Mouse (Mus musculus) G1E (cell line): ENCODE results near the gene Pcbp2. TPM values are rescaled to one million over a fixed set of nuclear protein-coding genes. Genes with fewer than 3 reads are reported as not detected.

Experiments
- ATAC-seq: 2 replicates; pipeline ENCODE4 v1.8.0; 2016; ENCODE audit warnings: mild to moderate bottlenecking; ENCODE audit not compliant: insufficient number of reproducible peaks, poor library complexity, low FRiP score, severe bottlenecking; ENCODE audit errors: extremely low read depth
- DNase-seq: peaks from one replicate; pipeline ENCODE4 v3.0.0; 2012; ENCODE audit warnings: low spot score
- H3K27me3 ChIP-seq: 2 replicates; pipeline ENCODE4 v1.6.1; 2012; ENCODE audit warnings: mild to moderate bottlenecking, low read length, inconsistent platforms; ENCODE audit not compliant: insufficient read depth
- H3K36me3 ChIP-seq: replicated peaks from 2 replicates; pipeline ENCODE3; 2012; ENCODE audit warnings: mild to moderate bottlenecking, inconsistent platforms
- H3K4me1 ChIP-seq: 2 replicates; pipeline ENCODE4 v1.6.1; 2012; ENCODE audit warnings: low read depth, low read length, inconsistent platforms, mixed read lengths; ENCODE audit not compliant: insufficient read depth
- H3K4me3 ChIP-seq: 2 replicates; pipeline ENCODE4 v1.5.1; 2012; ENCODE audit warnings: low read depth, mild to moderate bottlenecking, inconsistent platforms, low read length, moderate library complexity, mixed read lengths
- H3K9me3 ChIP-seq: replicated peaks from 2 replicates; pipeline ENCODE4 v1.6.1; 2012; ENCODE audit warnings: inconsistent platforms
- CTCF ChIP-seq: IDR thresholded peaks from 2 replicates; pipeline ENCODE4 v1.5.1; 2012; ENCODE audit warnings: low read depth, low read length, inconsistent platforms, mixed read lengths
- GATA1 ChIP-seq: IDR thresholded peaks from 2 replicates; pipeline ENCODE4 v1.6.1; 2012; ENCODE audit warnings: borderline replicate concordance, low read length, inconsistent platforms, mixed read lengths
- GATA2 ChIP-seq: IDR thresholded peaks from 2 replicates; pipeline ENCODE4 v1.6.1; 2012; ENCODE audit warnings: low read depth, low read length, inconsistent platforms, borderline replicate concordance
- POLR2AphosphoS5 ChIP-seq: IDR thresholded peaks from 2 replicates; pipeline ENCODE4 v1.6.1; 2012; ENCODE audit warnings: low read depth, low read length, inconsistent platforms; ENCODE audit not compliant: insufficient replicate concordance
- TAL1 ChIP-seq: conservative IDR thresholded peaks from 2 replicates; pipeline ENCODE4 v1.6.1; 2012; ENCODE audit warnings: low read depth, low read length, inconsistent platforms, mixed read lengths
- polyA plus RNA-seq: library from polyadenylated mRNA; stranded (reverse); fragments of >175 nt; gene quantifications from 2 replicates; pipeline ENCODE4 v1.2.3, GENCODE M21; 2012
- total RNA-seq, 2 experiments: library from RNA; stranded (forward) in 1 of 2; stranded (reverse) in 1 of 2; fragments of 200-1000 nt in 1 of 2; fragments of >200 nt in 1 of 2; fragmentation: Nextera tagmentation in 1 of 2; gene quantifications; 2 replicates each; pipeline ENCODE4 v1.2.3; 2014 to 2017

Gene Pcbp2
- total and polyA plus RNA-seq, 3 experiments: 202 to 1,640 (median 876) TPM

DNA sequence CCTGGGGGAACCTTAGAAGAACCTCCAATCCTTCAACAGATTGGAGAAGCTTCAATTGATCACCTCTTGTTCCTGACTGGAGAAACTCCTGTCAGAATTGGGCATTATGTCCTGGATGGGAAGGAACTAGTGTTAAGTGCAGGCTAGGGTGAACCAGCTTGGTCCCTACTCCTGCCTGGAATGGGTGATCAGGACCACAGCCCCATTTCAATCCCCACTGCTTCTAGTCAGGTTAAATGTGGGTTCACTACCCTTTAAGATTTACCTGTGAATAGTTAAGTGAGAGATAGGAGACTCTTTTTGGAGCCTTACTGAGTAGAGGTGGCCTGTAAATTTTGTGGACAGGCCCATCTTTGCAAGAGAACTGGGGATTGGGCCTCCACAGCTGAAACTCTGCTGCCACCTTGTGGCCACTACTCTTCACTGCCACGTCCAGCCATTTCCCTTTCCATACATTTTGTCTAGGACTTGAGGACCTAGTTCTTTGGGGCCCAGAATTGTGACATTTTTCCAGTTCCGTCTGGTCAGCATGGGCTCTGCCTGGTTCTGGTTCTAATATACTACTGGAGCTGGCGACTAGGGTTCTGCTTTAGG, 54.6 kb downstream of the Pcbp2 start, which contains the start of gene Npff:
TSS of gene Npff (minus strand) at position 51 of the 594 bp plus-strand sequence.
- TF ChIP-seq POLR2AphosphoS5 (no peak), GATA1 (no peak), GATA2 (no peak), CTCF (peak; percentile 88), TAL1 (no peak)
- H3K4me3 ChIP-seq: no peak within 1 kb of the TSS
- H3K27me3 ChIP-seq: no peaks in the 10 kb centered on the region
- ATAC-seq (no peak), DNase-seq (peak; percentile 30)
- no peaks in the 10 kb centered on the region for H3K9me3 ChIP-seq
- H3K4me1 ChIP-seq: peaks cover 17% of the 10 kb centered on the region
- peaks cover 94% of the 10 kb centered on the region for H3K36me3 ChIP-seq

DNA sequence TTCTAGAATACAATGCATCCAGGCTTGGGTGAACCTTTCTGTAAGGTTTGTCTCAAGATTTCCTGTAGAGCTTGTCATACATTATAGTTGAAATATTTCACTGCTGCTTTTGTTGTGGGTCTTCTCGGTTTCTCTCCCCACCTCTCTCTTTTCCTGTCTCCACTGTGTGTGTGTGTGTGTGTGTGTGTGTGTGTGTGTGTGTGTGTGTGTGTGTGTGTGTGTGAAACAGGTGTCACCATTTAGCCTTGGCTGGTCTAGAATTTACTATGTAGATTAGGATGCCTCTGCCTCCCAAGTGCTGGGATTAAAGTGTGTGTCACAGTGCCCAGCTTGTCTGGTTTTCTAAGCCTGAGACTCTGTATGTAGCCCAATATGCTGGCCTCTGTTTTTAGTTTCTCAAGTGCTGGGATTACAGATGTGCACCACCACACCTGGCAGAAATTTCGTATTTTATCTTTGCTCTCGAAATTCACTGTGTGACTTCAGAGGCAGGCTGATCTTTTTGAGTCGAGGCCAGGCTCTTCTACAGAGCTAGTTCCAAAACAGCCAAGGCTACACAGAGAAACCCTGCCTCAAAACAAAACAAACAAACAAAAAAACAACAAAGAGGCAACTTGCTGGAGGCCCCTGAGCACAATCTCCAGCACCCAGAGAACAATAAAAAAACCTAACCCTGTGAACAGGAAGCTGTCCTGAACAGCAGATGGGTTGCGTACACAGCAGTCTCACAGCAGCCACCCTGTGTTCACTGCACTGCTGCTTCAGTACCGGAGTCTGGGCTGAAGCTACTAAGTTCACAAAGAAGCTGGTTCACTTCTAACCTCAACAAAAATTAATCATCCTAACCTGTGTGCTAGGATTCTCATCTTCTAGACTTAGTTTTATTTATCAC, 56.0 kb downstream of the Pcbp2 start:
- DNase-seq: no peak
- no peaks in the 10 kb centered on the region for H3K27me3 ChIP-seq
- TF ChIP-seq TAL1 (no peak), GATA2 (no peak), POLR2AphosphoS5 (no peak), CTCF (no peak), GATA1 (no peak)
- ATAC-seq: no peak
- H3K4me3 ChIP-seq: no peak overlapping the region
- no peaks in the 10 kb centered on the region for H3K9me3 ChIP-seq
- peaks cover 3% of the 10 kb centered on the region; the same call in 1 of the 2 replicates for H3K4me1 ChIP-seq
- H3K36me3 ChIP-seq: peaks cover 93% of the 10 kb centered on the region

DNA sequence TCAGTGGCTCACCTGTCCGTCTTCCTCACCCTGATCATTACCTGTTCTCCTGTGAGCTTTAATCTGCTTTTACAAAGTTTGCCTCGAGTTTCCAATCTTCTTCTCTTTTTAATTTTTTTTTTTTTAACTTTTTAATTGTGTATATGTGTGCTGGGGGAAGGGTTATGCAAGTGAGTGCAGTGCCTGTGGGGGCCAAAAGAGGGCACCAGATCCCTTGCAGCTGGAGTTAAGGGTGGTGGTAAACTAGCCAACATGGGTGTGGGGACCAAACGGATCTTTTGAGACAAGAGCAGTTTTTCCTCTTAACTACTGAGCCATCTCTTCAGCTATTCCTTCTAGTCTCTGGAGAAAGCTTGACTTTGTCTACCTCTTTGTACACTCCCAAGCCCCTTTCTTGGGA, 57.6 kb downstream of the Pcbp2 start:
- DNase-seq: no peak
- Histone ChIP-seq H3K9me3 (no peaks in the 10 kb centered on the region), H3K4me1 (no peaks in the 10 kb centered on the region; the same call in 1 of the 2 replicates), H3K4me3 (no peak overlapping the region), H3K27me3 (no peaks in the 10 kb centered on the region), H3K36me3 (peaks cover 93% of the 10 kb centered on the region)
- no peak for ATAC-seq
- TF ChIP-seq GATA2 (no peak), TAL1 (no peak), GATA1 (no peak), CTCF (no peak), POLR2AphosphoS5 (no peak)

DNA sequence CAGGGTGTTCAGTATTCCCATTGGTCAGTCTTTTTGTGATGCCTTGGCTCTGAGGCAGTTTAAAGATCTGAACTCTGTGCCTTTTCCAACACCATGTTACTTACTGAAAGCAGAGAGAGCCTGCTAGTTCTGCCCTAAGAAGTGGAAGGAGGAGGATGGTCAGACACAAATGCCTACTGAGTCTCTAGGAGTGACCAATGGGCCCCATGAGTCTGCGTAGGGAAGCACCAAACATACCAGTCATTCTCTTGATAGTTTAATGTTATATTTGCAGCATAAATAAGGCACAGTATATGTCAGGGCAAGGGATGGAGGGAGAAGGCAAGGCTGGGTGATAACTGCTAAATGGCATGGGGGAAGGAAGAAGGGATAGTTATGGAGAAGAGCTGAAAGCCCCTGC, 58.1 kb downstream of the Pcbp2 start:
- H3K36me3 ChIP-seq: peaks cover 96% of the 10 kb centered on the region
- no peak overlapping the region for H3K4me3 ChIP-seq

DNA sequence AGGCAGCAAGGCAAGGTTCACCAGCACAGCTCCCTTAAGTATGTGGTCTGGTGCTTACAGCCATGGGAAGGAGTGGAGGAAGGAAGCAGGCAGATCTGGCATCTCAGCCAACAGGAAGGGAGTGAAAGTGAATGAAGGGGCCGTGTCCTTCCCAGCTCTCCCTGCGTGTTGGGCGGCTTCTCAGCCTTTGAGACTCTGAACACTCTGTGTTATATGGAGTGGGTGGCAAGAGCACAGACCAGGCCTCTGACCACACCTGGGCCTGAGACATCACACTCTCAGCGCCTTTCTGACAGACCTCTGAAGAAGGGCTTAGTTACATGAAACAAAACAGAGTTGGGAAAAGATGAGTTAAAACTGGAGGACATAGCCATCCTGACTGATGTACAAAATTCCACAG, 60.2 kb downstream of the Pcbp2 start:
- Histone ChIP-seq H3K9me3 (no peaks in the 10 kb centered on the region), H3K4me3 (no peak overlapping the region), H3K27me3 (no peaks in the 10 kb centered on the region), H3K36me3 (peaks cover 94% of the 10 kb centered on the region), H3K4me1 (no peaks in the 10 kb centered on the region)
- TF ChIP-seq GATA2 (no peak), CTCF (no peak), TAL1 (no peak), GATA1 (no peak), POLR2AphosphoS5 (no peak)
- DNase-seq (no peak), ATAC-seq (no peak)

More for the DNA sequence above, 58.1 kb downstream of the Pcbp2 start:
- DNase-seq (no peak), ATAC-seq (no peak)
- Histone ChIP-seq H3K4me1 (no peaks in the 10 kb centered on the region; the same call in 1 of the 2 replicates), H3K9me3 (no peaks in the 10 kb centered on the region), H3K27me3 (no peaks in the 10 kb centered on the region)
- no peak for TF ChIP-seq GATA2
- no peak for TF ChIP-seq CTCF
- no peak for TF ChIP-seq GATA1
- no peak for TF ChIP-seq POLR2AphosphoS5
- TF ChIP-seq TAL1: no peak

DNA sequence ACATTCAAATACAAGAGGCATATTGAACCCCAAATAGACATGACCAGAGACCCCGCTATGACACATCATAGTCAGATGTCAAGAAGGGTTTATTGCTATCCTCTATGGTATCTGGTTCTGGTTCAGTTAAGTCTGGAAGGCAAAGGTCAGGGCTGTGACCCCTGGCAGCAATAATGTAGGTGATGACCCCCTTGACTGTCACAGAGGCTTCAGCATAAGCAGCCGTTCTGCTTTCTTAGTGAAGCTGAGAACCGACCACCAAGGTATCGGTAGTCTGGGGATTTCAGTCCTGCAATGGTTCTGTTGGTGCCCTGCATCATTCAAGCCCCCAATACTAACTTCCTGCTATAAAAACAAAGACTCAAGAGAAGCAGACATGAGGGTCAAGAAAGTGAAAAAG, 61.2 kb downstream of the Pcbp2 start:
- no peak overlapping the region for H3K4me3 ChIP-seq
- H3K9me3 ChIP-seq: no peaks in the 10 kb centered on the region
- DNase-seq (no peak), ATAC-seq (no peak)
- H3K27me3 ChIP-seq: no peaks in the 10 kb centered on the region
- TF ChIP-seq POLR2AphosphoS5 (no peak), GATA1 (no peak), TAL1 (no peak), GATA2 (no peak), CTCF (no peak)
- H3K4me1 ChIP-seq: no peaks in the 10 kb centered on the region
- H3K36me3 ChIP-seq: peaks cover 94% of the 10 kb centered on the region
